Mouse (Mus musculus) intestine, embryonic 16.5 days (tissue): ENCODE data around the gene Pomgnt2. TPM values are rescaled to one million over a fixed set of nuclear protein-coding genes. Genes with fewer than 3 reads are reported as not detected.
A peak's percentile ranks its signal among the peaks of the same experiment; 100 is the strongest.

ENCODE experiments used
- ATAC-seq: fragments of 200-750 bp; cut with Nextera tagmentation; 2 replicates; pipeline ENCODE4 v1.8.0; 2017; ENCODE audit warnings: moderate TSS enrichment, moderate library complexity
- H3K27ac ChIP-seq: fragments of 300-500 bp; sonication (generic); 2 replicates; pipeline ENCODE4 v1.5.1; 2014; ENCODE audit warnings: mild to moderate bottlenecking, low read length
- H3K27me3 ChIP-seq: fragments of 300-500 bp; sonication (generic); replicated peaks from 2 replicates; pipeline ENCODE4 v1.6.1; 2014; ENCODE audit warnings: low read length, control low read depth, mixed read lengths; ENCODE audit not compliant: control insufficient read depth, insufficient read depth
- H3K36me3 ChIP-seq: fragments of 300-500 bp; sonication (generic); 2 replicates; pipeline ENCODE4 v1.6.1; 2014; ENCODE audit warnings: low read length, control low read depth; ENCODE audit not compliant: control insufficient read depth, insufficient read depth
- H3K4me1 ChIP-seq: fragments of 300-500 bp; sonication (generic); 2 replicates; pipeline ENCODE4 v1.6.1; 2014; ENCODE audit warnings: low read length, control low read depth, mixed read lengths; ENCODE audit not compliant: control insufficient read depth, insufficient read depth
- H3K4me2 ChIP-seq: fragments of 300-500 bp; sonication (generic); 2 replicates; pipeline ENCODE4 v1.6.1; 2014; ENCODE audit warnings: low read depth, low read length, control low read depth
- H3K4me3 ChIP-seq: fragments of 300-500 bp; sonication (generic); 2 replicates; pipeline ENCODE4 v1.5.1; 2014; ENCODE audit warnings: mild to moderate bottlenecking, low read length
- H3K9ac ChIP-seq: fragments of 300-500 bp; sonication (generic); 2 replicates; pipeline ENCODE4 v1.6.1; 2014; ENCODE audit warnings: low read depth, low read length
- H3K9me3 ChIP-seq: fragments of 300-500 bp; sonication (generic); 2 replicates; pipeline ENCODE4 v1.6.1; 2016; ENCODE audit warnings: low read length, control low read depth; ENCODE audit not compliant: control insufficient read depth
- WGBS: fragments of 180-500 bp; shearing (Covaris S2); extraction: QIAGEN DNeasy Blood & Tissue Kit; methylation state at CpG from one replicate; pipeline ENCODE4 v1.1.7; 2014; 5-methylcytosine and 5-hydroxymethylcytosine counted together
- polyA plus RNA-seq: library from polyadenylated mRNA; unstranded; fragments of >200 nt; fragmentation: Nextera tagmentation; extraction: Ambion mirVana; gene quantifications from 2 replicates; pipeline ENCODE4 v1.2.1, GENCODE M21; 2015

Gene Pomgnt2
- polyA plus RNA-seq: 14.4 and 15.9 TPM in 2 replicates

- peak within 1 kb of the TSS; percentile 89 for H3K4me3 ChIP-seq
- H3K4me2 ChIP-seq: no peak within 1 kb of the TSS
- H3K27ac ChIP-seq: no peak within 1 kb of the TSS
- no peaks in the 10 kb centered on the region for H3K27me3 ChIP-seq
- peaks cover 6% of the 10 kb centered on the region; the same call in 1 of the 2 replicates for H3K4me1 ChIP-seq
- ATAC-seq: no peak
- H3K36me3 ChIP-seq: no peaks in the 10 kb centered on the region
- no peak within 1 kb of the TSS for H3K9ac ChIP-seq
- no peaks in the 10 kb centered on the region for H3K9me3 ChIP-seq
Measured at GRCm38 (mm10) chr9:121997010-121997409, at the start of gene Pomgnt2. Pomgnt2 (minus strand) TSS chr9:121997110.

- H3K4me2 ChIP-seq: no peak overlapping the region
- H3K4me3 ChIP-seq: no peak overlapping the region
- H3K4me1 ChIP-seq: no peaks in the 10 kb centered on the region
- no peaks in the 10 kb centered on the region for H3K9me3 ChIP-seq
- H3K9ac ChIP-seq: no peak overlapping the region
- ATAC-seq: no peak
- 70% methylated on average over 4 of the region's 4 CpGs for WGBS
- H3K27ac ChIP-seq: no peak overlapping the region
- no peaks in the 10 kb centered on the region for H3K27me3 ChIP-seq
- no peaks in the 10 kb centered on the region for H3K36me3 ChIP-seq
Measured at GRCm38 (mm10) chr9:122039848-122040247, 42.9 kb upstream of the Pomgnt2 start.

GRCm38 (mm10) chr9:122038631-122039030 is 41.7 kb upstream of the Pomgnt2 start:
- H3K4me2 ChIP-seq: no peak overlapping the region
- H3K4me1 ChIP-seq: no peaks in the 10 kb centered on the region
- H3K36me3 ChIP-seq: no peaks in the 10 kb centered on the region
- no peaks in the 10 kb centered on the region for H3K27me3 ChIP-seq
- no peak overlapping the region for H3K9ac ChIP-seq
- no peak overlapping the region for H3K27ac ChIP-seq
- H3K4me3 ChIP-seq: no peak overlapping the region
- H3K9me3 ChIP-seq: no peaks in the 10 kb centered on the region
- ATAC-seq: no peak
- 75% methylated on average over 1 of the region's 1 CpGs for WGBS

GRCm38 (mm10) chr9:122036496-122037054 is 39.7 kb upstream of the Pomgnt2 start:
- Histone ChIP-seq H3K27ac (no peak overlapping the region), H3K27me3 (no peaks in the 10 kb centered on the region), H3K4me2 (no peak overlapping the region), H3K9me3 (no peaks in the 10 kb centered on the region), H3K9ac (no peak overlapping the region), H3K36me3 (no peaks in the 10 kb centered on the region), H3K4me1 (no peaks in the 10 kb centered on the region), H3K4me3 (no peak overlapping the region)
- no peak for ATAC-seq
- WGBS: 61% methylated on average over 4 of the region's 4 CpGs

- 30% methylated on average over 5 of the region's 5 CpGs for WGBS
- H3K27ac ChIP-seq: no peak overlapping the region
- no peak for ATAC-seq
Measured at GRCm38 (mm10) chr9:122035807-122036206, 38.9 kb upstream of the Pomgnt2 start.

GRCm38 (mm10) chr9:122034949-122035348 is 38.0 kb upstream of the Pomgnt2 start:
- no peak for ATAC-seq
- H3K27ac ChIP-seq: no peak overlapping the region

More at GRCm38 (mm10) chr9:122035807-122036206, 38.9 kb upstream of the Pomgnt2 start:
- H3K36me3 ChIP-seq: no peaks in the 10 kb centered on the region
- no peak overlapping the region for H3K4me3 ChIP-seq
- no peaks in the 10 kb centered on the region for H3K4me1 ChIP-seq
- no peaks in the 10 kb centered on the region for H3K9me3 ChIP-seq
- no peaks in the 10 kb centered on the region for H3K27me3 ChIP-seq
- H3K9ac ChIP-seq: no peak overlapping the region
- H3K4me2 ChIP-seq: no peak overlapping the region

GRCm38 (mm10) chr9:122032071-122032470 is 35.2 kb upstream of the Pomgnt2 start:
- Histone ChIP-seq H3K9me3 (no peaks in the 10 kb centered on the region), H3K4me2 (no peak overlapping the region), H3K9ac (no peak overlapping the region), H3K4me3 (no peak overlapping the region), H3K27ac (no peak overlapping the region), H3K27me3 (no peaks in the 10 kb centered on the region), H3K4me1 (peaks cover 6% of the 10 kb centered on the region; the same call in 1 of the 2 replicates), H3K36me3 (no peaks in the 10 kb centered on the region)
- WGBS: 73% methylated on average over 3 of the region's 3 CpGs
- ATAC-seq: no peak

More at GRCm38 (mm10) chr9:122034949-122035348, 38.0 kb upstream of the Pomgnt2 start:
- H3K27me3 ChIP-seq: no peaks in the 10 kb centered on the region
- no peaks in the 10 kb centered on the region for H3K9me3 ChIP-seq
- no peak overlapping the region for H3K4me3 ChIP-seq
- no peak overlapping the region for H3K4me2 ChIP-seq
- no peaks in the 10 kb centered on the region for H3K4me1 ChIP-seq
- H3K36me3 ChIP-seq: no peaks in the 10 kb centered on the region
- H3K9ac ChIP-seq: no peak overlapping the region
- WGBS: 94% methylated on average over 1 of the region's 1 CpGs

GRCm38 (mm10) chr9:122030706-122031105 is 33.8 kb upstream of the Pomgnt2 start:
- WGBS: 51% methylated on average over 5 of the region's 5 CpGs
- peaks cover 8% of the 10 kb centered on the region; the same call in 1 of the 2 replicates for H3K4me1 ChIP-seq
- H3K4me2 ChIP-seq: no peak overlapping the region
- no peaks in the 10 kb centered on the region for H3K36me3 ChIP-seq
- no peak for ATAC-seq
- H3K27me3 ChIP-seq: no peaks in the 10 kb centered on the region
- no peak overlapping the region for H3K27ac ChIP-seq
- no peak overlapping the region for H3K9ac ChIP-seq
- no peaks in the 10 kb centered on the region for H3K9me3 ChIP-seq
- no peak overlapping the region for H3K4me3 ChIP-seq

- H3K4me2 ChIP-seq: no peak overlapping the region
- ATAC-seq: no peak
- 84% methylated on average over 7 of the region's 7 CpGs for WGBS
- no peak overlapping the region for H3K27ac ChIP-seq
- H3K4me1 ChIP-seq: peaks cover 8% of the 10 kb centered on the region; the same call in 1 of the 2 replicates
- H3K36me3 ChIP-seq: no peaks in the 10 kb centered on the region
- no peak overlapping the region for H3K4me3 ChIP-seq
- H3K9ac ChIP-seq: no peak overlapping the region
- H3K27me3 ChIP-seq: no peaks in the 10 kb centered on the region
- H3K9me3 ChIP-seq: no peaks in the 10 kb centered on the region
Measured at GRCm38 (mm10) chr9:122029765-122030164, 32.9 kb upstream of the Pomgnt2 start.
